Mouse (Mus musculus) forebrain, embryonic 14.5 days (tissue): ENCODE measurements around the gene Sh3kbp1. TPM values are rescaled to one million over a fixed set of nuclear protein-coding genes. Genes with fewer than 3 reads are reported as not detected.
A peak's percentile ranks its signal among the peaks of the same experiment; 100 is the strongest.

ENCODE experiments used
- ATAC-seq: fragments of 200-750 bp; cut with Nextera tagmentation; 2 replicates; pipeline ENCODE4 v1.8.0; 2017; ENCODE audit warnings: mild to moderate bottlenecking, moderate library complexity
- DNase-seq: peaks from one replicate; pipeline ENCODE4 v3.0.0-alpha.2; 2015; ENCODE audit warnings: low spot score
- H3K27ac ChIP-seq: fragments of 300-500 bp; sonication (generic); 2 replicates; pipeline ENCODE4 v1.5.1; 2014; ENCODE audit warnings: low read depth, mild to moderate bottlenecking, control low read depth, low read length, moderate library complexity
- H3K27me3 ChIP-seq: fragments of 300-500 bp; sonication (generic); replicated peaks from 2 replicates; pipeline ENCODE4 v1.6.1; 2014; ENCODE audit warnings: low read length, control low read depth, mixed read lengths; ENCODE audit not compliant: control insufficient read depth, insufficient read depth
- H3K36me3 ChIP-seq: fragments of 300-500 bp; sonication (generic); 2 replicates; pipeline ENCODE4 v1.6.1; 2014; ENCODE audit warnings: low read length, control low read depth; ENCODE audit not compliant: control insufficient read depth, insufficient read depth
- H3K4me1 ChIP-seq: fragments of 300-500 bp; sonication (generic); 2 replicates; pipeline ENCODE4 v1.6.1; 2014; ENCODE audit warnings: antibody characterized with exemption, low read length, control low read depth; ENCODE audit not compliant: control insufficient read depth, insufficient read depth
- H3K4me2 ChIP-seq: fragments of 300-500 bp; sonication (generic); 2 replicates; pipeline ENCODE4 v1.6.1; 2014; ENCODE audit warnings: mild to moderate bottlenecking, control low read depth, low read length
- H3K4me3 ChIP-seq: fragments of 300-500 bp; sonication (generic); 2 replicates; pipeline ENCODE4 v1.5.1; 2014; ENCODE audit warnings: low read depth, low read length, control low read depth
- H3K9ac ChIP-seq: fragments of 300-500 bp; sonication (generic); 2 replicates; pipeline ENCODE4 v1.6.1; 2014; ENCODE audit warnings: mild to moderate bottlenecking, low read length, control low read depth, moderate library complexity
- H3K9me3 ChIP-seq: fragments of 300-500 bp; sonication (generic); replicated peaks from 2 replicates; pipeline ENCODE4 v1.6.1; 2016; ENCODE audit warnings: low read length, control low read depth, mixed read lengths; ENCODE audit not compliant: control insufficient read depth
- WGBS: fragments of 180-500 bp; shearing (Covaris S2); extraction: QIAGEN DNeasy Blood & Tissue Kit; methylation state at CpG from one replicate; pipeline ENCODE4 v1.1.7; 2014; 5-methylcytosine and 5-hydroxymethylcytosine counted together
- polyA plus RNA-seq: library from polyadenylated mRNA; unstranded; fragments of >200 nt; fragmentation: Nextera tagmentation; extraction: Ambion mirVana; gene quantifications from 2 replicates; pipeline ENCODE4 v1.2.1, GENCODE M21; 2014

Sh3kbp1 gene
- polyA plus RNA-seq, 1 experiment from 2014 or later: 38.7 TPM

- Histone ChIP-seq H3K9me3 (no peaks in the 10 kb centered on the region), H3K27me3 (no peaks in the 10 kb centered on the region), H3K36me3 (no peaks in the 10 kb centered on the region), H3K9ac (no peak overlapping the region), H3K4me2 (no peak overlapping the region), H3K27ac (no peak overlapping the region), H3K4me3 (no peak overlapping the region), H3K4me1 (no peaks in the 10 kb centered on the region)
- DNase-seq (no peak), ATAC-seq (no peak)
- 82% methylated on average over 13 of the region's 13 CpGs for WGBS
Observed at GRCm38 (mm10) chrX:159711070-159712029, 84.3 kb downstream of the Sh3kbp1 start.

GRCm38 (mm10) chrX:159713191-159713590 is 86.1 kb downstream of the Sh3kbp1 start:
- H3K27me3 ChIP-seq: no peaks in the 10 kb centered on the region
- no peak overlapping the region for H3K4me2 ChIP-seq
- no peak overlapping the region for H3K4me3 ChIP-seq
- DNase-seq (no peak), ATAC-seq (no peak)
- H3K27ac ChIP-seq: no peak overlapping the region
- no peaks in the 10 kb centered on the region for H3K36me3 ChIP-seq
- 82% methylated on average over 2 of the region's 2 CpGs for whole genome bisulfite sequencing
- H3K9me3 ChIP-seq: no peaks in the 10 kb centered on the region
- H3K4me1 ChIP-seq: no peaks in the 10 kb centered on the region
- no peak overlapping the region for H3K9ac ChIP-seq

GRCm38 (mm10) chrX:159721390-159721789 is 94.3 kb downstream of the Sh3kbp1 start:
- no peak overlapping the region for H3K4me2 ChIP-seq
- WGBS: 88% methylated on average over 1 of the region's 1 CpGs
- ATAC-seq (no peak), DNase-seq (no peak)
- H3K9ac ChIP-seq: no peak overlapping the region
- H3K4me1 ChIP-seq: no peaks in the 10 kb centered on the region
- H3K27ac ChIP-seq: no peak overlapping the region
- no peak overlapping the region for H3K4me3 ChIP-seq
- no peaks in the 10 kb centered on the region for H3K27me3 ChIP-seq
- no peaks in the 10 kb centered on the region for H3K36me3 ChIP-seq
- H3K9me3 ChIP-seq: no peaks in the 10 kb centered on the region

GRCm38 (mm10) chrX:159731421-159731820 is 104.3 kb downstream of the Sh3kbp1 start:
- no peaks in the 10 kb centered on the region for H3K36me3 ChIP-seq
- H3K9me3 ChIP-seq: no peaks in the 10 kb centered on the region
- no peak overlapping the region for H3K27ac ChIP-seq
- no peaks in the 10 kb centered on the region for H3K4me1 ChIP-seq
- 90% methylated on average over 3 of the region's 3 CpGs for WGBS
- ATAC-seq: no peak
- no peak overlapping the region for H3K4me3 ChIP-seq
- no peak overlapping the region for H3K9ac ChIP-seq
- no peak for DNase-seq
- H3K4me2 ChIP-seq: no peak overlapping the region
- H3K27me3 ChIP-seq: no peaks in the 10 kb centered on the region

GRCm38 (mm10) chrX:159732845-159733244 is 105.8 kb downstream of the Sh3kbp1 start:
- 69% methylated on average over 3 of the region's 3 CpGs for WGBS
- Histone ChIP-seq H3K27me3 (no peaks in the 10 kb centered on the region), H3K9ac (no peak overlapping the region), H3K27ac (no peak overlapping the region), H3K4me2 (no peak overlapping the region), H3K36me3 (no peaks in the 10 kb centered on the region), H3K9me3 (no peaks in the 10 kb centered on the region), H3K4me1 (no peaks in the 10 kb centered on the region), H3K4me3 (no peak overlapping the region)
- ATAC-seq (no peak), DNase-seq (no peak)

- no peaks in the 10 kb centered on the region for H3K9me3 ChIP-seq
- ATAC-seq (peak; percentile 61; the same call in 1 of the 2 replicates), DNase-seq (peak; percentile 42)
- H3K36me3 ChIP-seq: no peaks in the 10 kb centered on the region
- H3K27ac ChIP-seq: no peak overlapping the region
- no peaks in the 10 kb centered on the region for H3K4me1 ChIP-seq
- H3K27me3 ChIP-seq: no peaks in the 10 kb centered on the region
- no peak overlapping the region for H3K4me3 ChIP-seq
- no peak overlapping the region for H3K9ac ChIP-seq
- 75% methylated on average over 2 of the region's 2 CpGs for WGBS
- no peak overlapping the region for H3K4me2 ChIP-seq
Observed at GRCm38 (mm10) chrX:159733948-159734347, 106.9 kb downstream of the Sh3kbp1 start.

GRCm38 (mm10) chrX:159735513-159736099 is 108.5 kb downstream of the Sh3kbp1 start:
- 62% methylated on average over 6 of the region's 6 CpGs for WGBS
- ATAC-seq: peak; percentile 50; the same call in 1 of the 2 replicates
- peak; percentile 23 for DNase-seq

GRCm38 (mm10) chrX:159737344-159737743 is 110.3 kb downstream of the Sh3kbp1 start:
- ATAC-seq (no peak), DNase-seq (no peak)
- Histone ChIP-seq H3K36me3 (no peaks in the 10 kb centered on the region), H3K27ac (no peak overlapping the region), H3K4me2 (no peak overlapping the region), H3K9ac (no peak overlapping the region), H3K4me3 (no peak overlapping the region), H3K9me3 (no peaks in the 10 kb centered on the region), H3K27me3 (no peaks in the 10 kb centered on the region), H3K4me1 (no peaks in the 10 kb centered on the region)
- WGBS: 81% methylated on average over 1 of the region's 1 CpGs

More at GRCm38 (mm10) chrX:159735513-159736099, 108.5 kb downstream of the Sh3kbp1 start:
- Histone ChIP-seq H3K9me3 (no peaks in the 10 kb centered on the region), H3K4me3 (no peak overlapping the region), H3K9ac (no peak overlapping the region), H3K4me2 (no peak overlapping the region), H3K4me1 (no peaks in the 10 kb centered on the region), H3K27me3 (no peaks in the 10 kb centered on the region), H3K27ac (no peak overlapping the region), H3K36me3 (no peaks in the 10 kb centered on the region)

- peak; percentile 46; the same call in 1 of the 2 replicates for ATAC-seq
- Histone ChIP-seq H3K4me2 (no peak overlapping the region), H3K9me3 (no peaks in the 10 kb centered on the region), H3K9ac (no peak overlapping the region), H3K27ac (no peak overlapping the region), H3K4me3 (no peak overlapping the region), H3K27me3 (no peaks in the 10 kb centered on the region), H3K36me3 (no peaks in the 10 kb centered on the region), H3K4me1 (no peaks in the 10 kb centered on the region)
- peak; percentile 39 for DNase-seq
- 67% methylated on average over 5 of the region's 5 CpGs for WGBS
Observed at GRCm38 (mm10) chrX:159744035-159744434, 117.0 kb downstream of the Sh3kbp1 start.
